Mouse (Mus musculus): ENCODE measurements around the gene Cib4. TPM values are rescaled to one million over a fixed set of nuclear protein-coding genes. Genes with fewer than 3 reads are reported as not detected.

The Cib4 gene
- not detected in 2 replicates for polyA plus RNA-seq (2012; rRNA removed)

DNA sequence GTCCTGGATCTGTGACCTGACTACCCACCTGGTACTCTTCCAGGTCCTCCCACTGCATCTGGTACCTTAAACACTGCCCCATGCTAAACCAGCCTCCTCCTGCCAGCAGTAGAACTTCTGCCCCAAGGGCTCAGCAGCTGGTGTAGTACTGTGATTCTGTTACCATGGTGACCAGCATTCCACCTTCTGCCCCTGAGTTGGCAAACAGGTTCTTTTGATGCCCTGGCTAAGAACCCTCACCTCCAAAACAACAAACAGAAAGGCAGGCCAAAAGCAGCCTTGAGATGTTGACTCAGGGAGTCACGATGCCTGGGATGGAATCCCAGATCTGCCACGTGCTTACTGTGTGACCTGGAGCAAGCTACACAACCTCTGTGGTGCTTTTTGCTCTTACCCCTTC, at the start of gene Cib4:
Cib4 (minus strand) TSS at position 139 of the 400 bp plus-strand sequence.
- DNase-seq (ENCODE audit: low read depth, low spot score) = no peak
- WGBS = 16% methylated on average over 2 of the region's 2 CpGs

DNA sequence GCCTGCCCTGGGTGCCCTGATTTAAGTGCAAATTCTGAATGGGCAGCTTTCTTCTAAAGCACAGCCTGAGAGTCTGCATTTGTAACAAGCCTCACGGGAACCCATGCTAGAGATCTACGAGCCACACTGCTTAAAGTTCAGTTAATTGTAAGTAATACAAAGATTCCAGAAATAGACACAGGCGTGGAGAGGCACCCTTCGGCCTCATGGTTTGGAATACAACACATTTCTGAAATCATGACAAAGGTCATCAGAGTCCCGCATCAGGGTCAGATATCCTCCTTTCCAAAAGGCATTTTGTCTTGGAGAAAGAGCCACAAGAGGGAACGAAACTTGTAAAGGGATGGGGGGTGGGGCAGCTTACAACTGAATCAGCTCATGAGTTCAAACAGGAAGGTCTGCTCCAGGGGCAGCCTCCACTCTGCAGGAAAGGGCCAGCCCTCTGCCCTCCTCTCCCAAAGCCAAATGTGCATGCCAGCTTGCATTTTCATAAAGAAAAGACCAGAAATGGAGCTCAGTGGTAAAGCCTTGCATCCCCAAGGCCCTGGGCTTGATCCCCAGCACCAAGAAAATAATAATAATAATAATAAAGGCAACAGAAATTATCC, 49.4 kb upstream of the Cib4 start:
- WGBS = 52% methylated on average over 6 of the region's 6 CpGs
- DNase-seq (ENCODE audit: low read depth, low spot score) = no peak

DNA sequence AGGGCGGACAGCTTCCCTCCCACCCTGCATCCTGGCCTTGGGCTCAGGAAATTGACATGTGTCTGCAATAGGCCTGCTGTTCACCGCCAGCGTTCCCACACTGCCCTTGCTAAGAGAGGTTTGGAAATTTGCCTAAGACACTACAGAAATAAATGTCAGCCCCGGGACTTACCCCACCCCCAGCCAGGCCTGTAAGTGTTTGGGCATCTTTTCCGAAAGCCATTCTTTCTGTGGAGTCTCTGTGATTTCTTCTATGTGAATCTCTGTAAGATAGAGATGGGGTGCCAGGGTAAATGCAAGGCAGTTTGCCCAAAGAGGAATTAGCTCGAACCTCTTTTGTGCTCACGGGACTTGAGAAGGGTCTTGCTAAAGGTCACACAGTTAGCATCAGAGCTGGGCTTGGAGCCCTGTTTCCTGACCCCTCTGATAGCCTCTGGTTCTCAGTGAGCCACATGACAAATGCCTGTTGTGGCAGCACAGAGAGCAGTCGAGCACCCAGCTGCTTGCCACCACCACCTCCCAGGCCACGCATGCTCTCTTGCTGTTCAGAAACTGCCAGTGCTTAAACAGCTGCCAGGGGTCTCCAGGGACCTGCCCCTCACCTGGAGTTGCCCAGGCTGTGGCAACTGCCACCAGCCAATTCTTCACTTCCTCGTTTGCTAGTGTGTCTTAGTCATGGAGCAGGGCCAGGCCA, 48.3 kb upstream of the Cib4 start:
- DNase-seq (ENCODE audit: low read depth, low spot score) = no peak
- 44% methylated on average over 10 of the region's 10 CpGs for WGBS

DNA sequence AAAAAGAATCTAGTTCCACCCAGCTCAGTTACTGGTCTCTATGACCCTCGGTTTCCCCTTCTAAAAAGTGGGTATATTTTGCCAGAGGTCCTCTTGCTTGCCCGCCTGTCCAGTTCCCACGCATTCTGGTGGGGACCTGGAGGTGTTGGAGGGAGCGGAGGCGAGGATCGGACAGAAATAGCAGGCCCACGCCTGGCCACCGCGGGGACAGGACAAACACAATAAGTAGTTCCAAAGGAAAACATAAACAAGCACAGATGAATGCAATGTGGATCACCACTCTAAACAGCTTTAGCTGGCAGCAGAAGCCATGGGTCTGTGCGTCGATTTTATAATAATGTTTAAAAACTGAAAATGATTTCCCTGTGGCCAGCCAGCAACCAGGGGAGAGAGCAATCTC, 47.7 kb upstream of the Cib4 start:
- WGBS = 70% methylated on average over 11 of the region's 11 CpGs
- DNase-seq (ENCODE audit: low read depth, low spot score) = no peak

DNA sequence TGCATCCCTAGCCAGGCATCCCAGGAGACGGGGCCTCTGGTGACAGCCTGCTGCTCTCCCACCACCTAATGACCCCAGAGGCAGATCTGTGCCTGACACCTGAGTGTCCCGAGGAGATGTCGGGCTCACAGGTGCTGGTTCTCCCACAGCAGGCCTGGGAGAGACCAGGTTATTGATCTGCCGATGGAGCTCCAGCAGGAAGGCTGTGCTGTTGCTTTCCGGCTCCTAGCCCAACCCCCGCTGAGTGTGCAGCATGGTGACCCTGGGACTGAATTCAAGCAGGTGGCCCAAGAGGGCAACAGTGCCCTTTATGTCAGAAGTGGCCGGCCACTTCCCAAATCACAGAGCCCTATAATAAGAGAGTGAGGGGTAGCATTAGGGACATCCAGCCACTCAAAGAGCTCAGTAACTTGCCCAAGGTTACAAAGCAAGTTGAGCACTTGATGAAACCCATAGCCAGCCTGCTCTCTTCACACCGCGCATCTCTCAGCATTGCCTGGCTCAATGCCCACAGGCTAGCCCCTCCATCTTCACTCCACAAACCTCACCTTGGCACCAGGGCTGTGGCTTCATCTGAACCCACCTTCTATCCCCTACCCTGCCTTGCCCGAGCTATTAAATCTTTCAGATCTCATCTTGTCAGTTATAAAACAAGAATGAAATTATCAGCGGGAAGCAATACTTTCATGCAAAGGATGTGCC, 46.8 kb upstream of the Cib4 start:
- no peak for DNase-seq (ENCODE audit: low read depth, low spot score)
- WGBS = 78% methylated on average over 11 of the region's 11 CpGs

DNA sequence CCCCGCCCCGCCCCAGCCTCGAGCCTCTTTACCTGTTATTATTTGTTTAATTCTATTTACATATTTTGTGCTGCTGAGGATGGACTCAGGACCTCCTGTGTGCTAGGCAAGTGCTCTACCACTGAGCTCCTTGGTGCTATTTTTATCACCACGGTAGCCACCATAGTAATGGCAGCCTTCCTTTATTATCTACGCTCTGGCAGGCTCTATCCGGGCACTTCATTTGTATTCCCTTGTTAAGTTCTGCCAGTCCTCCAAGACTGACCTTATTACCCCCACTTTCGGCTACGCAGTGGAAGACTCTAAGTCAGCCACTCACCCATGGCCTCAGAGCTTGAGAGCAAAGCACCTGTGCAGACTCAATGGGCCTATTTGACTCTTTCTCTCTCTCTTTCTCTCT, 46.1 kb upstream of the Cib4 start:
- no peak for DNase-seq (ENCODE audit: low read depth, low spot score)
- 83% methylated on average over 8 of the region's 8 CpGs for WGBS

DNA sequence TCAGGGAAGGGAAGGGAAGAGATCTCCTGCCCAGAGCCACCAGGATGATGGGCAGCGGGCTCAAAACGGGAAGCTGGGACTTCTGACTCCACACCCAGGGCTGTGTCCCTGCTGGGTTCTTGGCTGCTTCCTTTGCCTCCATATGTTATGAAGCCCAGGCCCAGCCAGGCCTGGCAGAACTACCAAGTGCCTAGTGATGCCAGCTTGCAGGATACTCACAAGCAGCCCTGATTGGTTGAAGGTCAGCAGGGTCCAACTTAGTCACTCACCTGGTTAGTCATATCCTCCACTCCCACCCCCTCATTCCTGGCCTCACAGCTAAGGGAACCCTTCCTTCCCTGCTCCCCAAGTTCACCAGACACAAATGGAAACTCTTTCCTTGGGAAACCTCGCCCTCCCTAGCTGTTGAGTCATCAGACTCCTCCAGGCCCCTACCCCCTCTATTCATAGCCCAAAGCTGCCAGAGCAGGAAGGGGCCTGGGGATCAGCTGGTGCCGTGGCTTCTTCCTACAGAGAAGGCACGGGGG, 45.6 kb upstream of the Cib4 start:
- DNase-seq (ENCODE audit: low read depth, low spot score) = no peak
- 58% methylated on average over 5 of the region's 5 CpGs for WGBS

DNA sequence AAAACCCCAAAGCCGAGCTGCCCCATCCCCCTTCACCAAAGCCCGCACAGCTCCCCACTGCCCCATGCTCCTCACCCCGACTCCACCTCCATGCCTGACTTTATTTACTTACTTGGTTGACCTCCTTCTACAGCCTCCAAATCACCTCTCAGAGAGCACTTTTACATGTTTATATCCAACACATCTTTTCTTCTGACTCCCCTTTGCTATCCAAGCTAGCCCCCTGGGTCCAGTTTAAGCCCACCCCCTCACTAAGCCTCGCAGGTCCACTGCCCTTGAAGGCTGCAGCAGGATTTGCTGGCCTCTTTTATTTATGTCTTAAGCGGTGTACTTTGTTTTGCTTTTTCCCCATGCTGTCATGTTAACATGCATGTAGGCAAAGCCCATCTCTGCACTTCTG, 44.6 kb upstream of the Cib4 start:
- 57% methylated on average over 5 of the region's 5 CpGs for WGBS
- DNase-seq (ENCODE audit: low read depth, low spot score) = no peak

DNA sequence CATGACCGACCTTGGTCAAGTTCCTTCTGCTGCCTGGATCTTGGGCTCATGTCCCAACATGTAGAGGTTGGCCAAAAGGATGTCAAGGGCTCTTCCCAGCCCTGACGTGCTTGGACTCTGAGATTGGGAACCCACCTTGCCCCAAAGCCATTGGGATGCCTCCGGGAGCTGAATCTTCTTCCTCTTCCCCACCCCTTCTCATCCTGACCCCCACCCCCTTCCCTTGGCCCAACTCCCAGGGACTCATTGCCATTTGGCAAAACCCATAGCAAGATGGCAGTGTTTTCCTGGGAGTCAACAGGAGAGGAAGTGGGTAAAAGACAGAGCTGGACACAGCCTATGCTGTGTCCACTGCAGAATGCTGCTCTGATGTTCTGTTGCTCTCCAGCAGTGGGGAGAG, 43.9 kb upstream of the Cib4 start:
- DNase-seq (ENCODE audit: low read depth, low spot score) = no peak
- whole genome bisulfite sequencing = 73% methylated on average over 3 of the region's 3 CpGs

DNA sequence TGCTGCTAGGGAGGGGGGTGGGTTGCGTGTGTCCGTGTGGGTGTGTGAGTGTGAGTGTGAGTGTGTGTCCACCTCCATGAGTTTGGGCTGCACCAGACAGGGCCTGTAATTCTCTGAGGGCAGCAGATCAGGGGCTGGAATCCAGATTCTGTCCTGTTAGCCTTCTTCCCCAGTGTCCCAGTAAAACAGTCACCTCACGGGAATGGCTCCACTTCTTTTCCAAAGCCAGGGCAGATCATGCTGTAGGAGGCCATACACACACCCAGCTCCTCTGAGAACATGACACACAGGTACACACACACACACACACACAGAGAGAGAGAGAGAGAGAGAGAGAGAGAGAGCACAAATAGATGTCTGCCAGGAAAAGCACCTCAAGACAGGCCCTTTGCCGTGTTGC, 43.4 kb upstream of the Cib4 start:
- 43% methylated on average over 4 of the region's 4 CpGs for WGBS
- DNase-seq (ENCODE audit: low read depth, low spot score) = no peak

DNA sequence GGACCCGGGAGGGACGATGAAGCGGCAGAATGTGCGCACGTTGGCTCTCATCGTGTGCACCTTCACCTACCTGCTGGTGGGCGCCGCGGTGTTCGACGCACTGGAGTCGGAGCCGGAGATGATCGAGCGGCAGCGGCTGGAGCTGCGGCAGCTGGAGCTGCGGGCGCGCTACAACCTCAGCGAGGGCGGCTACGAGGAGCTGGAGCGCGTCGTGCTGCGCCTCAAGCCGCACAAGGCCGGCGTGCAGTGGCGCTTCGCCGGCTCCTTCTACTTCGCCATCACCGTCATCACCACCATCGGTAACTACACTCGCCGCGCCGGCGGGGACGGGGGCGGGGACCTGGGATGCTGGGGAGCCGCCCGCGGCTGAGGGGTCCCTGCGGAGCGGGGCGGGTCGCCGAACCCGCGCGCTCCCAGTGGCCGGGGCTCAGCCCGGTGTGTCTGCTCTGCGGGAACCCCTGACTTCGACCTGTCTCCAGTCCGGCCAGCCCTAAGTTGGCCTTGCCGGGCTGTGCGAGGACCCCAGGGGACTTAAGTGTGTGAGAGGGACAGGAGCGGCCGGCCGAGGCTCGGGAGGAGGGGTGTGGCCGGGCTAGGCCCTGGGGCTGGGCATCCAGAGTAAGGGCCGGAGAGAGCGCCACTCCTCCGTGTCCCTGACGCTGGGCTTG, 42.8 kb upstream of the Cib4 start:
- WGBS = 2% methylated on average over 70 of the region's 70 CpGs
- DNase-seq (ENCODE audit: low read depth, low spot score) = no peak

DNA sequence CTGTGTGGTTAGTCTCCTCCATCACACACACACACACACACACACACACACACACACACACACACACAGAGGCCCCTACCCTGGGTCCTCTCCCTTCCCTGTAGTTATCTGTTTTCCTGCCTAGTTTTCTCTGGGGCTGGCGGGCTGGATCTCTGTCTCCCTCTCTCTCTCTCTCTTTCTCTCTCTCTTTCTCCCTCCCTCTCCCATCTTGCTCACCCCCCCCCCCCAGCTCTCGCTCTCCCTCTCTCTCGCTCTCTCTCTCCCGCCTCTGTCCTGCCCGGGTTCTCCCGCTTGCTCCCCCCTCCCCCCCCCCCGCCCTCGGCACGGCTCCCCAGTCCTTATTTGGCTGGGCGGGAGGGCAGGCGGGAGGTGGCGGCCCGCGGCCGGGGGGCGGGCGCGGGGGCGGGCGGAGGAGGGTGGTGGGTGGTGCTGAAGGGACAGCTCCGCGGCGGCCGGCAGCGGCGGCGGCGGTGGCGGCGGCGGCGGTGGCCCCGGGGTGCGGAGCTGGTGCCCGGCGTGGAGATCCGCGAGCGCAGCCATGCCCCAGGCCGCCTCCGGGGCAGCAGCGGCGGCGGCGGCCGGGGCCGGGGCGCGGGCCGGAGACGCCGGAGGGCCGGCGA, 42.2 kb upstream of the Cib4 start, which contains the start of gene Kcnk3:
Kcnk3 (plus strand) TSS at position 490 of the 620 bp plus-strand sequence.
- DNase-seq (ENCODE audit: low read depth, low spot score) = no peak
- under 1% methylated on average over 36 of the region's 54 CpGs for WGBS

DNA sequence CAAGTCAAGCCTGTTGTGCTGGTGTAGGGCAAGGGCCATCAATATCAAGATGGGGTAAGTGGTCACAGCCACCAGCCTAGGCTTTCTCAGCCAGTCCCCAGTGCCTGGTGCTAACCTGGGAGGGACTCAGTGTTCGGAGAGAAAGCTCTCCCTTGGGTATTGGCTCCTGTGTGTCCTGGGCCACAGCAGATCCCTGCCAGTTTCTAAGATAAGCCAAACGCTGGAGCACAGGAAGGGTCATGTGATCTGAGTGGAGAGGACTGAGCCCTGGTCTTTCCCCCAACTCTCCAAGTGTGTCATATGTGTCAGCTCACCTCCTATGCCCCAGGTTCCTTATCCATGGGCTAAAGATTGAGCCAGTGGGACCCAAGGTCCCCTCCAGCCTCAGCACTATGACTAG, 41.5 kb upstream of the Cib4 start:
- 33% methylated on average over 2 of the region's 2 CpGs for WGBS

DNA sequence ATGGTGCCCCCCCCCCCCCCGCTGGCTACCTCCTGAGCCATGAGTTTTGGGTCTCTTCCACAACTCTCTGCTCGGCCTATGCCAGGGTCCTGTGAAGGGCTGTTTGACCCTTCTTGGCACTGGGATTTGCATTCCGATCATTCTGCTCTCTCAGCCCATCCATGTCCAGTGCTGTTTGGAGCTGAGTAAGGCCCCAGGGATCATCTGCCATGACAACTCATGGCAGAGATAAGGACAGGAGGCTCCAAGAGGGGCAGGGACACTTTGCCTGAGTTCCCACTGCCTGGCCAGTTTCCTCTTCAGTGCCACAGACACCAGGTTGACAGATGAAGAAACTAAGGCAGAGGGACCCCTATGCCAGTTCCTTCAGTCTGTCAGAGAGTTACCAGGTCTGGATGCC, 41.0 kb upstream of the Cib4 start:
- WGBS = 72% methylated on average over 3 of the region's 3 CpGs
- DNase-seq (ENCODE audit: low read depth, low spot score) = no peak

More for the DNA sequence above, 41.5 kb upstream of the Cib4 start:
- DNase-seq (ENCODE audit: low read depth, low spot score) = no peak

DNA sequence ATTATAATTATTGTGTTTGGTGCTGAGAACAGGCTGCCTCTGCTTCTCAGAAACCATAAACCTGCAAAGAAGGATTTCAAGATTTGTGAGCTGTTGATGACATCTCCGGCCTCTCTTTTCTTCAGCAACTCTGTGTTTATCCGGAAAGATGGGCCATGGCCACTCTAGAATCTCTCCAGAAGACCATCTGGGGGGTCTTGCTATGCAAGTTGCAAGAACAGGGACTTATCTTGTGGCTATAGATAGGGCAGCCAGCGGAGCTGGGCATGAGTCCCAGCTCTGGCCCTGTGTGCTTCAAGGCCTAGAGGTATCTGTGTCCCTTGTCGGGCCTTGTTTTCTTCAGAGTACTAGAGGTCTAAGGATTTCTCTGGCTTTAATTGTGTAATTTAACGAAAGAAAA, 36.4 kb upstream of the Cib4 start:
- no peak for DNase-seq (ENCODE audit: low read depth, low spot score)
- WGBS = 74% methylated on average over 5 of the region's 5 CpGs

DNA sequence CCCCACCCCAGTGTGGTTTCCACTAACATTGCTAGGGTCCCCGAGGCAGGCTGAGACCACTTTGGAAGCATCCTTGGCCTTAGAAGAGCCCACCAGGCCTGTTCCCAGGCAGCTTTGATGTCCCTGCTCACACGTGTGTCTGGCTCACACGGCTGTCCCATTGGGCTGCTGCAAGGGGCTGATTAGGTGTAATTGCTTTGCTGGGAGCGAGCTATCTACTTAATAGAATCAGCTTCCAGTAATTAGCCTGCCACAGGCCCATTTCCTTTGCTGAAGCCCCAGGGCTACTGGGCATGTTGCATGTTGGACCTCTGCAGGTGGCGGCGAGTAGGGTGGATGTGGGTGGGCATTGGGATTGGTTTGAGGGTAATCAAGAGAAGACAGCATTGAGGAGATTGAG, 35.1 kb upstream of the Cib4 start:
- WGBS = 63% methylated on average over 6 of the region's 6 CpGs
- no peak for DNase-seq (ENCODE audit: low read depth, low spot score)

DNA sequence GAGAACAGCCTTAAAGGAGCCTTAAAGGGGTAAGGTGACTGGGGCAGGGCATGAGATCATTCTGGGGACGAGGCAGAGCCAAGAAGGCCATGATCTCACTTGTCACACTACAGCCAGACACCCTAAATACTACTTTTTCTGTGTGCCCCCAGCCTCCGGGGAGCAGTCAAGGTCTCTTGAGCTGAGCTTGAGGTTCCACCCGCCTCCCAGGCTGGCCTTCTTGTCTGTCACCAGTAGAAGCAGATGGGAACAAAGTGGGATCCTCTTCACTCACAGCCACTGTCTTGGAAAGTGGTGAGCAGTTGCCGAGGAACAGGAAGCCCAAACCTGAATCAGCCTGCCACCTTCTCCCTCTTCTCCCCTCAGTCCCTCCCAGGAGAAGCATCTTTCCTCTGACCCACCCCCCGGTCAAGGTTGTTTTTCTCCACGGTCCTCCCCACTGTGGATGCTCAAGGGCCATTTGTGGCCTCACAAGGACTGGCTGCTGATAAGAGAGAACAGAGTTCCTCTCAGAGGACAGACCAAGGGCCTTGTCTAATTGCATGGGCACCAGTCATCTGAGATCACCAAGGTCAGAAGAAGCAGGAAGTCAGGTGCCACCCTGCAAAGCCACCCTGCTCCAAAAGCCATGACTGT, 32.9 kb upstream of the Cib4 start:
- DNase-seq (ENCODE audit: low read depth, low spot score) = no peak
- whole genome bisulfite sequencing = 67% methylated on average over 6 of the region's 6 CpGs

DNA sequence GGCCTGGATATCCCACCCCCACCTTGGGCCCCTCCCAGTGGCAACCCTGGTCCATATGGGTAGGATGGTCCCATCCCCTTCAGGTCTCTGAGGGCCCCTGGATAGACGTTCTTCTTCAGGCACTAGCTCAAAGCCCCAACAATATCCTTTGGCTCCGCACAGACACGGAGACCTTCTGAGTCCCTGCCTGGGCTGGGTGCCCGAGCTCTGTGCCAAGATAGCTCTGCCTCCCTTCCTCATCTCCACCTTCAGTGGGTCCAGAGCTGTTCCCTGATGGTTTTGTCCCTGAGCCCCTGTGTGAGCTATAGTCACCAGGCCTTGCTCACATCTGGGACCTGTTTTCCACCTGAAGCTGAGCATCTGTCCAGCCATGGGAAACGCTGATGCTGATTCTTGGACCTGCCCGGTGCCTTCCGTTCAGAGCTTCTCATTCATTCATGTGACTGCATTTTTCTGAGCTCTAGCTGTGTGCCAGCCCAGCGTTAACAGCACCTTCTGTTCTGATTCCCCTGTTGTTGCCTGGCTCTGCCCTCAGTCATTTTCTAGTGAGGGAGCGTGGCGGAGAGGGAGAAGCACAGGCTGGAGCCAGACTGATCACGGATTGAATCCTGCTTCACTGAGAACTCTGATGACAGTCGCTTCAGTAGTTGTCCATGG, 32.1 kb upstream of the Cib4 start:
- 71% methylated on average over 12 of the region's 12 CpGs for WGBS
- no peak for DNase-seq (ENCODE audit: low read depth, low spot score)

DNA sequence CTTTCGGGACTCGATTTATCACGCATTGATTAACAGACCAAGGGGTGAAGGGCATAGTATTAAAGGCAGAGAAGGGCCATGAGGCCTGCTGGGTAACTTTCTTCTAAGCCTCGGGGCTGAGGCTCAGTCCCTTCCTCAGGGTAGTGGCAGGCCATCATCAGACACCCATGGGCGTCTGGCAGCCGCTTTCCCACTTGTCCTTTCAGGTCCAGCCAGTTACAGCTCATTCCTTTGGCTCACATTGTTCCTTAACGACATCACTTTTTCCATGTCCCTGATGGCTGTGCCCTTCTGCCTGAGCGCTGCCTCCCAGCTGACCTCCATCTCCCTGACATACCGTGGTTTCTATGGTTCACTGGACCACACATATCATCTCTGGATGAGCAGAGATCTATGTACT, 31.6 kb upstream of the Cib4 start:
- no peak for DNase-seq (ENCODE audit: low read depth, low spot score)
- 63% methylated on average over 9 of the region's 9 CpGs for WGBS

Data from large intestine, adult 2 months (tissue).